Mouse (Mus musculus) lung, postnatal 36 days (tissue): ENCODE measurements at regions not wholly inside any gene's neighbourhood (a gene's known extent, or its start where the extent isn't known, plus 50 kb on each side); places are given as distances from the start of the nearest gene placed in this dataset.

ENCODE experiments used
- DNase-seq: peaks from one replicate; pipeline ENCODE4 v3.0.0; 2022; ENCODE audit warnings: mixed read lengths

DNA sequence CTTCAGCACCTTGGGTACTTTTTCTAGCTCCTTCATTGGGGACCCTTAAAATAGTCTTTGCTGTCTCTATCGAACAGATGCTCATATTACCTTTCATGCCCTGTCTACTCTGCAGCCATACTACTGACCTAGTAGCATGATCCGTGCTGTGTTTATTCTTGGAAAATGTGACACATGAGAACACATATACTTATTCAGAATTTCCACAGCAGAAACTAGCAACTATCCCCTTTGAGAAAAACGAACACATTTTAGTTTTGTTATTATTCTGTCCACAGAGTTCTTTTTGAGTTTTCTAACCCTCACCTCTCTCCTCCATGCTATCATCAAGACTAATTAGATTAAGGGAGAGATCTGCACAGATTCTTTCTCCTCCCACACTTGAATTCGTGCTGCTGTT lies 341.6 kb upstream of the Actbl2 start:
- DNase-seq: no peak

DNA sequence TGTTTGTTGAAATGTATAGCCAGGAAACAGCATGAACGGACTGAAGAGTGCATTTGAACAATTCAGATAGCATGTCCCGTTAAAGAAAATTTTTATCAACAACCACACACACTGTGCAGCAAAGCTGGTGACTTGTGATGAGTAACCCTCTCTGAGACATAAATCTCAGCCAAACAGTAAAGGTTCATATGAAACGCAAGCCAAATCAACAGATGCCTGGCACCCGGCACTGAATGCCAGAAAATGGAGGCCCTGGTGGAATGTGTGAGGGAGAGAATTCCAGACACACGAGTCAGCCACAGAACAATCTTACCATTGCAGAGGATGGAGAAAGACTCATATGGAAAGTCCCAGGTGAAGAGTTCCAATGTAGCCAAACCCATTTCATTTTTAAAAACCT lies 341.1 kb upstream of the Actbl2 start:
- no peak for DNase-seq

DNA sequence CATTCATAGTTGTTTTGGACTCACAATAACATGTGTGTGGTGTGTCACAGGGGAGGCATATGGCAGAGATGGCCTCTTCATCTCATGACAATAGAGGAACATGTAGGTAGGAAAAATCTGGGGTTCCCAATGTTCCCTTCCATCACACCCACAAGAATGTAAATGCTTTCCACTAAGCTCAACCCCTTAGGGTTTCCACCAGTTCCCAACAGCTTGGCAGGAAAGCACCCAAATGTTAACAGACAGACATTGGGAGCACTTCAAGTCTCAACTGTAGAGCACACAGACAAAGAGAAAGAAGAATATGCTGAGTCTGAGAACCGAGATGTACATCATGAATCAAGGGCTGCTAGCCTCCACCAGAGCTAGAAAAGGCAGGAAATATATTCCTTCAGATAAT lies 339.7 kb upstream of the Actbl2 start:
- DNase-seq: no peak

DNA sequence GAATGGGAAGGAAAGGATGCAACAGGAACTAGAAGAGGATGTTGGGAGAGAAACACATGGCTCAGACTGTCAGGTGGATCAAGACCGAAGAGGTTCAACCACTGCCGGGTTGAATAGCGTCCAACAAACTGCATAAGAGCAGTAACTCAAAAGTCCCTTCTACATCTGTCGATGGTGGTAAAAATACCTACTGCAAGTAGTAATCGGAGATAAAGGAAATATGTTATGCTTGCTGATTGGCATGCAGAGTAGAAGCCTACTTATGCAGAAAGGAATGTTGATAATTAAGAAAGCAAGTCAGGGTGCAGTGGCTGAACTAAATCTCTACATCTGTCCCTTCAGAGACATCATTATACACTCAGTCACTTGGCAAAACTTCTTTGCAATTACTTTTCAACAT lies 330.9 kb upstream of the Actbl2 start:
- no peak for DNase-seq

- no peak for DNase-seq
These were observed 329.9 kb upstream of the Actbl2 start for GRCm38 (mm10) chr13:110924897-110925296.

DNA sequence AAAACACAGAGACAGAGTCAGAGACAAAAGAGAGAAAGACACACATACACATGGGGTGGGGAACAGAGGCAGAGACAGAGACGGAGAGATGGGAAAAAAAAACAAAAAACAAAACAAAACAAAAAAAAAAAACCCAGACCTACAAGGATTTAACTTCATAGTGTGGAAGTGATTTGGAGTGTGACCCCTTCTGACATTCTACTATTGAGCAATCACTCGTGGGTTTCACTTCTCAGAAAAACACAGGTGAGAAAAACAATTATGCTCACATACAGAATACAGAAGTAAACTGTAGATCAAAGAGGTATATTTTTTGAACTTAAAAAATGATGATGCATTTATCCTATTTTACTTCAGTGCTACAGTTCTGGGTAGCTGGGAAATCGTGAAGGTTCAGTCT lies 326.7 kb upstream of the Actbl2 start:
- no peak for DNase-seq

- DNase-seq: no peak
These were observed 325.9 kb upstream of the Actbl2 start for GRCm38 (mm10) chr13:110928894-110929293.

DNA sequence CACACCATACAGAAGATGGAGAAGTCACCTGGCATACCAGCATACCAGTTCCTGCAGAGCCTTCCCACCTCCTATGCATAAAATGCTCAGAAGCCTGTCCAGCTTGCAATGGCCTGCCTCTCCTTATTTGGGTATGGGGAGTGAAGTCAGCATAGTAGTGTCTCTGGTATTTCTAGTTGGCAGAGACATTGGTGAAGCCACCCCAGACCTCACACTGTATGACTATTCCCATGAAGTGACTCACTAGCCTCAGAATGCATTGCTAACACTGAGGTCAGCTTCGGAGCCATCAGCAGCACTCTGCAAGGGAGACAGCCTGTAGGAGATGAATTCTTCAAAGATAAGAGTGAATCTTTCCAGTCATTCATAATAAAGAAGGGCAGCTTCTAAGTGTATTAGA lies 325.2 kb upstream of the Actbl2 start:
- DNase-seq: peak; percentile 21

GRCm38 (mm10) chr13:110941587-110941986 lies 313.2 kb upstream of the Actbl2 start:
- DNase-seq: no peak

DNA sequence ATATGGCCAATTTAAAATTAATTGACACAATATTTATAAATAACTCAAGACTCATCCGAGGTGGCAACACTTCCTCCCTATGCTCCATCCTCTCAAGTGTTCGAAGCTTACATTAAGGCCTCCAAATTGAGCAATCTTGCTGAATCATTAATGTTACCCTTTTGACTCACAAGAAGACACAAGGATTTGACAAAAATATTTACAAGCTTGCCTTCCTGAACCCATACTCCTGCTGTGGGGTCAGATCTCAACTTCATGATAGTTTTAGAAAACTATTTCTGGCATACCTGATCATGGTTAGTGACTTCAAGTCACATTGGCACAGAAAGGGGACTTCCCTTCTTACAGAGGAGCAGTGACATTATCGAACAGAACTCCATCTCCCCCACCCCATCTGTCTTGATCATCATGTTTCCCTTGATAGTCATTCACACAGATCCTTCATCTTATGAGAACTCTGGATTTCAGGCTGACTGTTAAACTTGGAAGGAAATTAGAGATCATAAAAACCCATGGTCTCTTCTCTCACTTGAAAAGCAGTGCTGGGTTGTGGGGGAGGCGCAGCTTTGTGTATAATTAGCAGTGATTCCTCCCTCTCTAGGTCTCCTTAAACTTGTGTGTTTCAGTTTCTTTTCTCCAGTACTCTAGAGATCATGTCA lies 311.7 kb upstream of the Actbl2 start:
- no peak for DNase-seq

GRCm38 (mm10) chr13:110944061-110944460 lies 310.8 kb upstream of the Actbl2 start:
- no peak for DNase-seq

DNA sequence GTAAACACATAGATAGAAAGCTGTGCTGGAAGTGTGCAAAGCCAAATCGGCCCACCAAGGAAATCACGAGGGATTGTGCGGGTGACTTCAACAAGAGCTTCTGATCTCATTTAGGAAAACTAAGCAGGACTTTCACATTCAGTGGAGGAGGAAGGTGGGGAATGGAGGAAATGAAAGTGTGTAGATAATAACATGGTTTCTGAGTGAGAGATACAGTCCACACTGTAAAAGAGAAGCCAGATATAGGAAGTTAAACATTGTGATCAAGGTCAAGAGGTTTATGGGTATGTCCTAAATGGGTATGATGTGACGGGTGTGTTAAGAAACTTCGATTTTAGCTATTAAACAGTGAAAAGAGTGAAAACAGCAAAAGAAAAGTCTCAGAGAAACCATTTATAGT lies 310.1 kb upstream of the Actbl2 start:
- peak; percentile 17 for DNase-seq

DNA sequence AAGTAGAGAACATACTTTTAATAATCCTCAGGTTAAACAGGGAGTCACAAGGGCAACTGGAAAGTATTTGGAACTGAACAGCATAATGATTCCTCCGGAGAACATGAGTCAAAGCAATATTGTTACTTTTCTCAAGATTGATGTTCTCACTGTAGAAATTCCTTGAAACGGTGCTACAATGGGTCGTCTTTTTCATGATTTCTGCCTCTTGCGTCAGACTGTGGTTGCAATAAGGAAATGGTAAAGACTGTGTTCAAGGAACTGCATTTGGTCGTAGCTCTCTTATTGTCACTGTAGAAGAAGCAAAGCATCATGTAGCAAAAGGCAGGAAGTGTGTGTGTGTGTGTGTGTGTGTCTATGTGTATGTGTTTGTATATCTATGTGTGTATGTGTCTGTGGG lies 294.6 kb upstream of the Actbl2 start:
- DNase-seq: peak; percentile 11

GRCm38 (mm10) chr13:110967109-110967508 lies 287.7 kb upstream of the Actbl2 start:
- DNase-seq: peak; percentile 42

- DNase-seq: peak; percentile 94
These were observed 286.9 kb upstream of the Actbl2 start for GRCm38 (mm10) chr13:110967626-110968506.

DNA sequence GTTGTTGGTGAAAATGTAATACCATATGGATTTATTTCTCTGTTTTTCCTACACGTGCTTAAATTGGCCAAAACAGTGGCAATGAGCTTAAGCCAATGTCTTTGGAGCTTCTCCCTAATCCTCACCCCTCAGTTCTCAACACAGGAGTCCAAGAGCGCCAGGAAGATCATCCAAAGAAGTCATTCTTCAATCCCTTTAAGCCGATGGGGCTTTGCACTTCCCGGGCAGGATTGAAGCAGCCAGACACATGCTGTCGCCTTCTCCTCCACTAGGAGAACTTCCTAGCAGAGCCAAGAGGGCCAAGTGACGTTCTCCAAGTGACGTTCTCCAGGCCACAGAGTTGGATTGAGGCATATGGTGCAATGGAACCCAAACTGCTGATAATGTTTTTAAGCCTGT lies 286.3 kb upstream of the Actbl2 start:
- peak; percentile 17 for DNase-seq

GRCm38 (mm10) chr13:110977379-110977778 lies 277.4 kb upstream of the Actbl2 start:
- DNase-seq: no peak

DNA sequence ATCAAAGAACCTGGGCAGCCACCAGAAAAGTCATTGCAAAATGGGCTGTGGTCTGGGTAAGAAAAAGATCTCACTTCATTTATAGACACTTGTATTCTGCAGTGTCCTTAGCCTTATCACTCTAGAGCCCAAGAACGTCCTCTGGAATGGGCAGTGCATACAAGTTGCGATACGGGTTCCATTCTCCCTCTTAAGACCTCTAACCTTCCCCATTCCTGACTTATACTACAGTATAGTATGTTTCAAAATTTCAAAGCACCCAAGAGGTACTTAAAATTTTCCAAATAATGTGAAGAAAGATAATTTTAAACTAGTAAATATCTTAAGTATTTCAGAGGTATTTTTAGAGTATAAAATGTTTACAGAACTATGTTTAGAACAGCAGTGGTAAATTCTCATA lies 276.8 kb upstream of the Actbl2 start:
- DNase-seq: peak; percentile 17

DNA sequence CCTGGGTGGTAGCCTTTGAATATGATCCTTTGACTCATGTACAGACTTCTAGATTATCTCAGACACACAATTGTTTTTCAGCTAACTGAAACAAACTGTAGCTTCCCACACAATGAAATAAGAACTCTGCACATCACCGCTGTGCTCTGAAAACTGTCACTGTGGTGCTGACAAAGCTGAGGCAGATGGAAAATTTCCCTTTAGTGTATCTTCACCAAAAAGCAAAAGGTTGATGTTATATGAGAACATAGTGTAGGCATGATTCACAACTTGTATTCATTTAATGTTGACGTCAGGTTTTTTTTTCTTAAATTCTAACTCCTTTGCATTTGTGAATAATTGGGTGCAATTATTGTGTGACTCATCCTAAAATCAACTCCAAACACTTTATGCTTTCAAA lies 264.1 kb upstream of the Actbl2 start:
- no peak for DNase-seq

- DNase-seq: no peak
These were observed 263.7 kb upstream of the Actbl2 start for GRCm38 (mm10) chr13:110991121-110991520.

GRCm38 (mm10) chr13:110994596-110994995 lies 260.2 kb upstream of the Actbl2 start:
- DNase-seq: no peak

DNA sequence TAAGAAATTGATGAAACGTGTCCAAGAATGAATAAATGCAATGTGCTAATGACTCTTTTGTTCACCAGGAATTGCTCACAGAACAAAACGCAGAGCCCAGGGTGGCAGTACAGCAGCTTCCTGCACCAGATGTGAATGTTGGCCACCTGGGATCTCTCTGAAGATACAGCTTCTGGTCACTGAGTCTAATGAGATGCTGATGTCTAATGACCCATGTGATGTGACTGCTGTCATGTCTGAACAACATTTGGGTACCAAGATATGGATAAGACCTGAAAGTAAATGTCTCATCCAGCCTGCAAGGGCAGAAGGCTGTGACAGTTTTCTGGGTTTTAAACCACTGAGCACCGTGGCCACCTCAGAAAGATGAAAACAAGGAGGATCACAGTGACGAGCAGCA lies 252.1 kb upstream of the Actbl2 start:
- no peak for DNase-seq

DNA sequence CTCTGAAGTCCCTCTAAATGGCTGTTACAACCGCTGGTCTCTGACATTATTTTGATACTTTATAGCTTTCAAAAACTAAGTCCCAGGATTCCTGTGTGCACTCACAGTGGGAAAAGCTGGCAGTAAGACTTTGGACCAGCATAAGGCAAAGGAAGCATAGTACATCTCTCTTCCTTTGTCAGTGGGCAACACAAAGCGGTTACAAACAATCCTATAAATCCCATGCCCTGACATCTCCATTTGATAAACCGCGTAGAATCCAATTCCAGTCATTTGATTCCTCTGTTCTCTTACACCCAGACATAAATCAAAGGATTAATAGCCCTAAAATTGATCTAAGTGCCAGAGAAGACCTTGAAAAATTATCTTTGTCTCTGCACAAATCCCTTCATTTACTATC lies 240.7 kb upstream of the Actbl2 start:
- no peak for DNase-seq

GRCm38 (mm10) chr13:111030111-111030510 lies 224.7 kb upstream of the Actbl2 start:
- no peak for DNase-seq
